Mouse (Mus musculus) frontal cortex, adult (tissue): ENCODE results near the gene Pold1.

Experiments used
- ATAC-seq: cut with Nextera tagmentation; 2 replicates; pipeline ENCODE4 v1.9.2; 2017; ENCODE audit warnings: mild to moderate bottlenecking, moderate library complexity, mixed read lengths; ENCODE audit not compliant: low TSS enrichment

The Pold1 gene

GRCm38 (mm10) chr7:44525126-44525832 is 23.4 kb downstream of the Pold1 start:
- ATAC-seq: no peak

DNA sequence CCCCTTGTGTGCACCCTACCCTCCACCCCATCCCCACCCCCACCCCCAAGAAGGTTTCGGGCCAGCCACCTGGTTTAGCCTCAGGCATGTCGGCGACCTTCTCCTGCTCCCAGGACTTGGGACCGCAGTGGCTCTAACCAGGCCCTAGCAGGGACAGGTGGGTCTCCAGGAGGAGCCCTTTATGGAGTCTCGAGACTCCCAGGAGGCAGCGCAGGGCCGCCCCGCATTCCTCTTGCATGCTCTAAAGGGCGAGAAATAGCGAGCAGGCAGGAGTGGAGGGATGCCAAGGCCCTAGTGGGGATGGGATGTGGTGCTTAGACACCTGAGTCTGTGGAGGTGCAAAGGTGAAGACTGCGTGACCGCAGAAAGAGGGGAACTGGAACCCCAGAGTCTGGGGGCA is 24.1 kb downstream of the Pold1 start, which contains the start of gene Mybpc2:
TSS of gene Mybpc2 (minus strand) at position 155 of the 400 bp plus-strand sequence.
- ATAC-seq: no peak

DNA sequence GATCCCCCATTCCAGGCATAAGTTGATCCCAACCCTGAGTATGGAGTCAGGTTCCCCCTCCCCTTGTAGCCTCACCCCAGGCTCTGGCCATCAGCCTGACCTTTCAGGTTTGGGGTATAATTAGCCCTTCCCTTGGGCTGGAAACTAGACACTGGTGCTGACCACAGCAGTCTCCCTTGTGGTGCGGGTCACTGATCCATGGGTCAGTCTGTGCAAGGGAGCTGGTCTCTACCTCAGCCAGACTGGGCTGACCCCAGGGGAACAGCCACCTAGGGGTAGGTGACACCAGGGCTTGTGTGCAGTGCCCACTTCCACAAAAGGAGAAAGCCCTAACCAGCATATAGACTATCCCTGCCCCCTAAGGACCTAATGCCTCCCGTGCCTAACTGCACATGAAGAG is 25.6 kb downstream of the Pold1 start:
- no peak for ATAC-seq

GRCm38 (mm10) chr7:44521710-44522109 is 26.9 kb downstream of the Pold1 start:
- ATAC-seq: no peak; the same call in 1 of the 2 replicates

- ATAC-seq: no peak
Measured at GRCm38 (mm10) chr7:44520990-44521389, 27.7 kb downstream of the Pold1 start.

GRCm38 (mm10) chr7:44519240-44519913 is 29.3 kb downstream of the Pold1 start:
- ATAC-seq: no peak

- no peak for ATAC-seq
Measured at GRCm38 (mm10) chr7:44507491-44507890, 41.2 kb downstream of the Pold1 start.

DNA sequence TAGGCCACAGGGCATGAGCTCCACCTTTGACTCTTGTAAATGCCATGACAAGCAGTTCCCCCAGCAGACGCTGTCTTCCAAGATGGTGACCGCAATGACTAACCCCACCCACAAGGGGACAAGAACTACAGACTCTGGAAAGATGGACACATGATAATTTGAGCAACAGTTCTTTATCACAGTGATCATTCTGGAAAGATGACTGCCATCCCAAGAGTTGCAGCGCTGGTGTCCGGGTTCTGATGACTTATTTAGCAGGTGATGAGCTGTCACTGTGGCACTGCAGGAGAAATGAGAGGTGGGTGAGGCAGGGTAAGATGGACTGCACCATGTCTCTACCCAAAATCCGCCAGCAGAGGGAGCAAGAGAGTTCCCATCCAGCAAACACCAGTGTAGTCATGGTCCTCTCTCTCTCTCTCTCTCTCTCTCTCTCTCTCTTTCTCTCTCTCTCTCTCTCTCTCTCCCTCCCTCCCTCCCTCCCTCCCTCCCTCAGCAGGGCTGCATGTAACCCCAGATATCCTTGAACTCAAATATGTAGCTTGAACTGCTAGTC is 47.0 kb downstream of the Pold1 start:
- ATAC-seq: peak; percentile 75; the same call in 1 of the 2 replicates

- no peak for ATAC-seq
Measured at GRCm38 (mm10) chr7:44500046-44500445, 48.6 kb downstream of the Pold1 start.

- no peak for ATAC-seq
Measured at GRCm38 (mm10) chr7:44498922-44499321, 49.7 kb downstream of the Pold1 start.

DNA sequence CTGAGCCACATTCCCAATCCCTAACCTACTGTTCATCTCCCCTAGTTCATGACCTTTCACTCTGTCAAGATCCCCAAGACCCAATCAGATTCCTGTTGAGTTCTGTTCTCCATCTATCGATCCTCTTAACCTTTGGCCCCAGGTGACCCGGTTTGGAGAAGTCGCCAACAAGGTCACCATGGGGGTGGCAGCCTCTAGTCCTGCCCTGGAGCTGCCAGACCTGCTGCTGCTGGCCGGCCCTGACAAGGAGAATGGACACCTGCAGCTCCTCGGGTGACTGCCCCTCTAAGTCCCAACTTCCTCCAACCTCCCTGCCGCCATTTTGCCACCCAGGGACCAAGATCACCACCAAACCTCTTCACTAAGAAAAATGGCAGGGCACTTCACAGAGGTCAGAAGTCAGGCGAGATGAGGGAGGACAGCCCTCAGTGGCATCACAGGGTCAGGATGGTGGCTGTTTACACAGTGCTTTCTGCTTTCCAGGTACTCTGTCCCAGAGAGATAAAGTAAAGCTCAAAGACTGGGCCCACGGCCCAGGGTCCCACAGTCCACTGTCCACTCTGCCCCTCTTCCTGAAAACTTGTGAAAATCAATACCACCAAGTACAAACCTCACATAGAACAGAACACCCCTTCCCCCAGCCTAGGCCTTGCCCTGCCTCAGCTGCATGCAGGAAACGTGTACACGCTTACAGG is 51.1 kb downstream of the Pold1 start:
- no peak for ATAC-seq

DNA sequence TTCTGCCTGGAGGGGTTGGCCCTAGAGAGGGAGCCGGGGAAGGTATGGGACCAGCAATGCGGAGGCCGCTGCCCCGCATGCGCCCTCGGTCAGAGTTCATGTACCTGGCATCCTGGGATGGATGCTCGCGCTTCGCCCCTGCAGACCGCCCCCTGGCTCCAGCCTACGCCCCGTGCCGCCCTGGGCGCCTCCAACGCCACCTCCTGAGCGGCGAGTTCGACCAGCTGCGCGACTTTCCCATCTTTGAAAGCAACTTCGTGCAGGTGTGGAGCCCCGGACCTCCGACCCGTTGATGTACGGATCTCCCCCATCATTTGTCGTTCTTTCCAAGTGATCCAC is 51.9 kb downstream of the Pold1 start:
- no peak for ATAC-seq

GRCm38 (mm10) chr7:44495992-44496770 is 52.5 kb downstream of the Pold1 start, which contains the start of the genes Emc10 and Fam71e1:
TSS of gene Emc10 (minus strand) at chr7:44496529.
TSS of gene Fam71e1 (plus strand) at chr7:44496581.
- peak; percentile 92 for ATAC-seq

DNA sequence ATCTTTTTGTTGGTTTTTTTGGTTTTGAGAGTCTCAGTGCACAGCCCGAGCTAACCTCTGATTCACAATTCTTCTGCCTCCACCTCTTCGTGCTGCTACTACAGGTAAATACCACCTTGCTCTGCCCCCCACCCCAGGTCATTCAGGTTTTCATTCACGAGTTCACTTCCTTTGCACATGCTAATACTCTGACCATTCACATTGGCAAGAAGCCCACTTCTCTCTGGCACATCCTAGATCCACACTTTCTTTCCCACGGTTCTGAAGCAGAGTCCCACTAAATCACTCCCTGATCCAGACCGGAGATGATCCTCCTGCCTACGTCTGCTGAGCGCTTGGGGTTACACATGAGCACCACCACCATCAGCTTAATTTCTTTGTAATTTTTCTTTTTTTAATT is 53.6 kb downstream of the Pold1 start:
- ATAC-seq: no peak

- no peak for ATAC-seq
Measured at GRCm38 (mm10) chr7:44494681-44495080, 54.0 kb downstream of the Pold1 start.

DNA sequence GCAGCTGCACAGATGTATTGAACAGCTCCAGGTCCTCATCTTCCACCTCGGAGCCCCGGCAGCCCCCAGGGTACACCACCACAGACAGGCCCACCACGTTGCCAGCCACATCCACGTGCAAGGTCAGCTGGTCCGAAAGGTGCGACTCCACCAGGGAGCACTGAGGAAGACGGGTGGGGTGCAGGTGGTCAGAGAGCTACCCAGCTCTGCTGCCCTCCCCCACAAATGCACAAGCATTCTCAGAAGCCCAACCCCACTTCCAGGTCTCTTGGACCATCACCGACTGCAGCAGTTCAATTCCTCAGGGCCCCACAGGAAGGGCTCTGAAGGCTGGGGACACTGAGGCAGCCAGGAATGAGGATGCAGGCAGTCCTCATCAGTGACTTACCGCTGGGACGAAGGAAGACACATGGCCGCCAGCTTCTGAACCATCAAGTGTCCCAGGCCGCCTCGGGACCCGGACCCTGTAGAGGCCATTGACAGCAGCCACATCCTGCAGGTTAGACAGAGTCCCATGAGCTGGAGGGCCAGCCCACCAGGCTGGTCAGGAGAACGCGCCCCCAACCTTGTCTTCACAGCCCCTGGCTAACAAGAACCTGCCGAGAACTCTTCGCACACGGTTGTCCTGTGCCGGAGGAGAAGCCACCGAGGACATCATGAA is 56.4 kb downstream of the Pold1 start:
- no peak for ATAC-seq

DNA sequence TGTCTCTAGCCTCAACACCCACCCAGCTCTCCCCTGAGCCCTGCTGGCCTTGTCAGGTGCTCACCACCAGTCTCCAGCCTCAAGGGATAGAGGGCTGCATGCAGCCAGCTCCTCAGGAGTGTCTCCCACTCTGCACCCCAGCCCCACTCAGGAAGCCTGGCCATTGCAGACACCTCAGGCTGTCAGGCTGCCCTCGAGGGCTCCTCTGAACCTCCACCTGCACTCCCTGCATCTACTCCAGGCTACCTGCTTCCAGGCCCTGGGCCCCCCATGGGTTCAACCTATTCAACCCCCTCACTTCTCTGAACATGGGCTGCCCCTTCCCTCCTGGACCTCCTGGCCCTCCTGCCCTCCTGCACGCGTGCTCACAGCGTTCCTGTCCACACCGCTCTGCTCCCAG is 57.3 kb downstream of the Pold1 start:
- no peak for ATAC-seq

GRCm38 (mm10) chr7:44490281-44490680 is 58.4 kb downstream of the Pold1 start:
- no peak for ATAC-seq

DNA sequence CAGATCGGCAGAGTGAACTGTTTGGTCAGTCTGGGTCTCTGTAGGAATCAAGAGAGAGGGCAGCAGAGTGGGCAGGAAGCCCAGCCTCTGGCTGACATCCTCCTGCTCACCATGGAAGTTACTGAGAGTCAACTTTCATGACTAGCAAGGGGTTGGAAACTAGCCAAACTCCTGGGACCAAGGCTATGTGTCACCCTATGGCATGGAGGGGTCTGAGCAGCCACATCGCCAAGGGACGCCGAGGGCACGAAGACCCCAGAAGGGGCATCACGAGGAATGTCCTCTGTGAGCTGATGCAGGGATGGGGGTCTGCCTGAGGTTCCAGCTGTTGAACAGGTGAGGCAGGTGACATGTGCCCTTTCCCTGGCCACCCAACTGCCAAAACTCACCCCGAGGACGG is 60.1 kb downstream of the Pold1 start:
- no peak for ATAC-seq

- ATAC-seq: no peak
Measured at GRCm38 (mm10) chr7:44487936-44488335, 60.7 kb downstream of the Pold1 start.

- ATAC-seq: peak; percentile 62
Measured at GRCm38 (mm10) chr7:44486927-44487575, 61.6 kb downstream of the Pold1 start.
